Mouse (Mus musculus) midbrain, embryonic 10.5 days (tissue): ENCODE results near the gene Sec61g. TPM values are rescaled to one million over a fixed set of nuclear protein-coding genes. Genes with fewer than 3 reads are reported as not detected.
"Not testable (repeated sequence)": the region's sequence is repeated elsewhere in the genome, so short reads cannot be mapped to it uniquely, and the experiment has no call there.

Experiments used
- DNase-seq: peaks from one replicate; pipeline ENCODE4 v3.0.0-alpha.2; 2017; ENCODE audit warnings: low spot score
- H3K27ac ChIP-seq: fragments of 300-500 bp; sonication (generic); replicated peaks from 2 replicates; pipeline ENCODE4 v1.5.1; 2016; ENCODE audit warnings: mild to moderate bottlenecking
- H3K27me3 ChIP-seq: fragments of 300-500 bp; sonication (generic); 2 replicates; pipeline ENCODE4 v1.6.1; 2016; ENCODE audit warnings: low read depth, mild to moderate bottlenecking; ENCODE audit not compliant: poor library complexity, severe bottlenecking
- H3K36me3 ChIP-seq: fragments of 300-500 bp; sonication (generic); 2 replicates; pipeline ENCODE4 v1.6.1; 2016; ENCODE audit warnings: mild to moderate bottlenecking, moderate library complexity
- H3K4me1 ChIP-seq: fragments of 300-500 bp; sonication (generic); 2 replicates; pipeline ENCODE4 v1.6.1; 2016
- H3K4me3 ChIP-seq: fragments of 300-500 bp; sonication (generic); 2 replicates; pipeline ENCODE4 v1.5.1; 2016; ENCODE audit warnings: mild to moderate bottlenecking, moderate library complexity
- H3K9me3 ChIP-seq: fragments of 300-500 bp; sonication (generic); replicated peaks from 2 replicates; pipeline ENCODE4 v1.6.1; 2016; ENCODE audit warnings: mild to moderate bottlenecking
- WGBS: fragments of 180-500 bp; shearing (Covaris S2); methylation state at CpG from one replicate; pipeline ENCODE4 v1.1.7; 2016; 5-methylcytosine and 5-hydroxymethylcytosine counted together
- polyA plus RNA-seq: library from polyadenylated mRNA; unstranded; fragments of >200 nt; fragmentation: Nextera tagmentation; extraction: Ambion mirVana; gene quantifications from 2 replicates; pipeline ENCODE4 v1.2.1, GENCODE M21; 2016

The Sec61g gene
- polyA plus RNA-seq: 41.8 and 45.3 TPM in 2 replicates

DNA sequence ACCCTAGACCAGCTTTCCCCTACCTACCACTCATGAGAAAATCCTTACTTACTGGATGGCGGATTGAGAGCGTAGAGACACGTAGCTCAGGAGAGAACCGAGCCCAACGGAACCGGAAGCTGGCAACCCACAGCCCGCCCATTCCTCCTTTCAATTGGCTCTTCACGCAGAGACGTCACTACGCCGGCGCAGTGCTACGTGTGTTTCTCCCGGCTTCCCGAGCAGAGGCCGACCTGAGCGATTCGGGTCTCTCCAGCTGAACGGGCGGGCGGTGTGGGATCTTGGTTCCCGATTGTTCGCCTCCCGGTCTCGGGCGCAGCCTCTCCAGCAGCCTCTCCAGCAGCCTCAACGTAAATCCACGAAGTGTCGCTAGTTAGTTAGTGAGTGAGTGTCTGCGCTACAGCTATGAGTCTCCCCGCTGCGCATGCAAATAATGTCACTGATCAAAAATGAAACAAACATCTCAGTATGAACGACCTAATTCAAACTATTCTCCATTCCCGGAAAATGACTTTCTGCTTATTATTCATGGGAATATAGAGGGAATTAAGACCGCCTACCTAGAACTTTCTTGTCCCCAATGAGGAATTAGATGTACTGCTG, at the start of gene Sec61g:
TSS of gene Sec61g (minus strand) at position 433 of the 603 bp plus-strand sequence.
- Histone ChIP-seq H3K9me3 (no peaks in the 10 kb centered on the region), H3K27ac (peak within 1 kb of the TSS; percentile 95), H3K27me3 (no peaks in the 10 kb centered on the region), H3K4me1 (peaks cover 14% of the 10 kb centered on the region), H3K4me3 (peak within 1 kb of the TSS; percentile 94), H3K36me3 (peaks cover 33% of the 10 kb centered on the region)
- under 1% methylated on average over 35 of the region's 35 CpGs for WGBS
- DNase-seq: peak; percentile 93

- no peaks in the 10 kb centered on the region for H3K4me1 ChIP-seq
- no peaks in the 10 kb centered on the region for H3K9me3 ChIP-seq
- no peaks in the 10 kb centered on the region for H3K36me3 ChIP-seq
- no peak overlapping the region for H3K27ac ChIP-seq
- no peak overlapping the region for H3K4me3 ChIP-seq
- no peak for DNase-seq
- H3K27me3 ChIP-seq: no peaks in the 10 kb centered on the region
- WGBS: 85% methylated on average over 5 of the region's 5 CpGs
These were observed 38.3 kb upstream of the Sec61g start for GRCm38 (mm10) chr11:16546421-16547163.

DNA sequence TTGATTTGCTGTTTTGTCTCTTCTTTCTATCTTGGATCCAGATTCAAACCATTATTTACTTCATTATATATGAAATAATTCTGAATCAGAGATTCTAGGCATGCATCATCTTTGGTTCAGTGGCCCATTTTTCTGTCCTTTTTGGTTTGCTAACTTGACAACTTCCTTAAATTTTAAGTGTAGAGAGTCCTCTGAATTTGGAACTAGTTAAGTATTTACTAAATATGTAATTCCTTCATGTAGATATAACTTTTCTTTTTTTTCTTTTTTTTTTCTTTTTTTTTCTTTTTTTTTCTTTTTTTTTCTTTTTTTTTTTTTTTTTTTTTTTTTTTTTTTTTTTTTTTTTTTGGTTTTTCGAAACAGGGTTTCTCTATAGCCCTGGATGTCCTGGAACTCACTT, 29.1 kb upstream of the Sec61g start:
- no peaks in the 10 kb centered on the region for H3K4me1 ChIP-seq
- H3K9me3 ChIP-seq: no peaks in the 10 kb centered on the region
- 92% methylated on average over 1 of the region's 1 CpGs for WGBS
- no peaks in the 10 kb centered on the region for H3K27me3 ChIP-seq
- no peak overlapping the region for H3K4me3 ChIP-seq
- no peak overlapping the region for H3K27ac ChIP-seq
- no peak for DNase-seq
- no peaks in the 10 kb centered on the region for H3K36me3 ChIP-seq

DNA sequence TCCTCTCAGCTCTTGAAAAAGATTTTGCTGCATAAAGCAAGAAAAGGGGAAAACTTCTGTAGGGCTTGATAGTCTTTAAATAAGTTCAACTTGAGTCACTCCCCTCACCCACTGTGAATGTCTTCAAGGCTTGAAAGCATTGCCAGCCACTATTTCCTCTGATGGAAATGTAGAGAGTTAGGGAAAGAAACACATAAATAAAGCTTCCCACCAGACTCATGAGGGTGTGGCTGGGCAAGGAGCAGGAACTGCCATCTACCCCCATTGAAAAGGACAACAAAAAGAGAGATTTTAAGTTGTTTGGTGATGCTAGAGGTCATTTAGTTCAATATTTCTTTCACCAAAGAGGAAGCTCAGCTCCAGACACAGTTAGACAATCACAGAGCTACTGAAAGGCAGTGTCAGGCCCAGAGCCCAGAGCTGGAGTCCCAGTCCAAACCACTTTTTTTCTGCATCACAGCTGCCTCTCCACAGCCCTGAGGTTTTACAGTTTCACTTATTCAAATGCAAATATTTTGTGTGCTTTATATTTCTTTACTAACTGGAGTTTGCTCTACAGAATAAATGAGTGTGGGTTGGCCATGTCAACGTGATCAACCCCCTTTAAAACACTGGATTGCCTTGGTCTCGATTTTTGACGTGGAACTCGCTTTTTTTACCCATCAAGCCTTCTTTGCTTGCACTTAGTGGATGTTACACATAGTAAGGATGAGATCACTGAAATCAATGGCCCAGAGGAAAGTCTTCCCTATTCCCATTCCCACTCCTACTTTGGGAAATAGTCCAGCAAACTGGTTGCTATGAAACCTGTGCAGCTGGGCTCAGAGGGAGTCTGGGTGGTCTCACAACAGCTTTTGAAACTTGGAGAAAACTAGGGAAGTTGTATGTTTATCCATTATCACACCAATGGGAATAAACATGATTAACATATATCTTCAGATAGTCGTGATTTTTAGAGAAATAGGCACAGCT, 26.6 kb upstream of the Sec61g start:
- no peaks in the 10 kb centered on the region for H3K36me3 ChIP-seq
- H3K4me3 ChIP-seq: no peak overlapping the region
- H3K27ac ChIP-seq: no peak overlapping the region
- no peaks in the 10 kb centered on the region for H3K4me1 ChIP-seq
- H3K9me3 ChIP-seq: no peaks in the 10 kb centered on the region
- no peaks in the 10 kb centered on the region for H3K27me3 ChIP-seq
- 83% methylated on average over 5 of the region's 5 CpGs for WGBS
- DNase-seq: no peak

- no peak for DNase-seq
- no peaks in the 10 kb centered on the region for H3K4me1 ChIP-seq
- WGBS: 27% methylated on average over 5 of the region's 5 CpGs
- no peak overlapping the region for H3K4me3 ChIP-seq
- no peaks in the 10 kb centered on the region for H3K27me3 ChIP-seq
- no peaks in the 10 kb centered on the region for H3K36me3 ChIP-seq
- no peaks in the 10 kb centered on the region for H3K9me3 ChIP-seq
- no peak overlapping the region for H3K27ac ChIP-seq
These were observed 24.6 kb upstream of the Sec61g start for GRCm38 (mm10) chr11:16532877-16533276.

GRCm38 (mm10) chr11:16528909-16529308, 20.6 kb upstream of the Sec61g start:
- no peak for DNase-seq

DNA sequence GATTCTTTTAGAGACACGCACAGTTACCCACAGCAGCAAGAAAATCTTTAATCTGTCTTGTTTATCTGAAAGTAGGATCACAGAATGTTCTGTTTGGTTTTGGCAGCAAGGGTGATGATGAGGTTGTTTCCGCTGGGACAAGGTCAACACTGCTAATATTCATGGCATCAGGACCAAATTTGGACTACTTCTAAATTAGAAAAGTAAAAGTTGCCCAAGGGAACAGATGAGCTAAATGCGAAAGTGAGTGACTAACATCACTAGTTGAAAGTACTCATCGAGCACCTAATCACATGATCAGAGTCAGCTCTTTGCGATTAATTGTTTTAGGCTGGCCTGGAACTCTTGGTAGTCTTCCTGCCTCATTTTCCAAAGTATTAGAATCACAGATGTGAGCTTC, 20.1 kb upstream of the Sec61g start:
- Histone ChIP-seq H3K4me3 (no peak overlapping the region), H3K36me3 (no peaks in the 10 kb centered on the region), H3K27me3 (no peaks in the 10 kb centered on the region), H3K4me1 (no peaks in the 10 kb centered on the region), H3K27ac (no peak overlapping the region), H3K9me3 (no peaks in the 10 kb centered on the region)
- WGBS: 92% methylated on average over 5 of the region's 5 CpGs
- DNase-seq: no peak

More at GRCm38 (mm10) chr11:16528909-16529308, 20.6 kb upstream of the Sec61g start:
- no peak overlapping the region for H3K27ac ChIP-seq
- no peaks in the 10 kb centered on the region for H3K4me1 ChIP-seq
- no peaks in the 10 kb centered on the region for H3K9me3 ChIP-seq
- no peaks in the 10 kb centered on the region for H3K27me3 ChIP-seq
- no peak overlapping the region for H3K4me3 ChIP-seq
- no peaks in the 10 kb centered on the region for H3K36me3 ChIP-seq

- no peak for DNase-seq
- WGBS: 84% methylated on average over 5 of the region's 5 CpGs
- H3K27me3 ChIP-seq: no peaks in the 10 kb centered on the region
These were observed 19.5 kb upstream of the Sec61g start for GRCm38 (mm10) chr11:16527743-16528142.

DNA sequence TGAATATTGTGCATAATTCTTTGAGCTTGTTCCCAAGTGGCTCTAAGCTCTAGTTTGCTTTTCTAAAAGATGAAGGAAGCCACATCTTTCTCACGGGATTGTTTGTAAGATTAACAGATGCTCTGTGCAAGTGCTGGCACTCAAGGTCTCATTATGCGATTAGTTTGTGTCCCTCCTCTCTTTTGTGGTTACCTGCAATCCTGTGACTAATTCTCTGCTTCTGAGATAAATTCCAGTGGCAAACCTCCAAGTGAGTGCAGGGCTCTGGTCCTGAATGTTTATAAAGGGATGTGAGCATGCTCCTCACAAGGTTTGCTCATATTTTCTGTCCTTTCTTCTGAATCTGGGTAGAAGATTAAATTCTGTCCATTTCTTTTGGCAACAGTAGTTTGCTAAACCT, 18.2 kb upstream of the Sec61g start:
- DNase-seq: no peak
- WGBS: 60% methylated on average over 2 of the region's 2 CpGs
- H3K27me3 ChIP-seq: no peaks in the 10 kb centered on the region

More at GRCm38 (mm10) chr11:16527743-16528142, 19.5 kb upstream of the Sec61g start:
- Histone ChIP-seq H3K4me3 (no peak overlapping the region), H3K27ac (no peak overlapping the region), H3K4me1 (no peaks in the 10 kb centered on the region), H3K9me3 (no peaks in the 10 kb centered on the region), H3K36me3 (no peaks in the 10 kb centered on the region)

DNA sequence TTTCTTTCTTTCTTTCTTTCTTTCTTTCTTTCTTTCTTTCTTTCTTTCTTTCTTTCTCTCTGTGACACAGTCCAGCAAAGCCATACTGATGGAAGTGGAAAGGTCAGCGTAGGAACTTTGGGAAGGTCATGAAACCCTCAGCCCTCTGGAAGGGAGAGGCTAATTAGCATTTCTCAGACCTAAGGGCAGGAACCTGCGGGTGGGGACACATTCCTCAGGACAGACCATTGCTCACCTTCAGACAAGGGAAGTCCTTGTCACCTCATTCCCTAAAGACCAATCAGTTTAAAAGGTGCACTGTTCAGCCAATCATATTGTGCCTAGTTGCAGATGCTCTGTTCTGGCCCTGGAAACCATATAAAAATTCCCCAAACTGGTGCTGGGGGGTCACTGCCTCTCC, 17.4 kb upstream of the Sec61g start:
- Histone ChIP-seq H3K27me3 (no peaks in the 10 kb centered on the region), H3K4me1 (no peaks in the 10 kb centered on the region), H3K9me3 (no peaks in the 10 kb centered on the region), H3K4me3 (no peak overlapping the region), H3K27ac (no peak overlapping the region; the same call in 1 of the 2 replicates), H3K36me3 (no peaks in the 10 kb centered on the region)
- 59% methylated on average over 2 of the region's 2 CpGs for WGBS
- DNase-seq: no peak

More for the DNA sequence above, 18.2 kb upstream of the Sec61g start:
- no peaks in the 10 kb centered on the region for H3K4me1 ChIP-seq
- no peak overlapping the region for H3K4me3 ChIP-seq
- no peaks in the 10 kb centered on the region for H3K9me3 ChIP-seq
- H3K27ac ChIP-seq: no peak overlapping the region
- H3K36me3 ChIP-seq: no peaks in the 10 kb centered on the region

GRCm38 (mm10) chr11:16524917-16525640, 16.8 kb upstream of the Sec61g start:
- Histone ChIP-seq H3K27me3 (no peaks in the 10 kb centered on the region), H3K27ac (no peak overlapping the region), H3K9me3 (no peaks in the 10 kb centered on the region), H3K36me3 (no peaks in the 10 kb centered on the region), H3K4me3 (no peak overlapping the region), H3K4me1 (no peaks in the 10 kb centered on the region)
- 46% methylated on average over 3 of the region's 3 CpGs for WGBS
- DNase-seq: no peak

DNA sequence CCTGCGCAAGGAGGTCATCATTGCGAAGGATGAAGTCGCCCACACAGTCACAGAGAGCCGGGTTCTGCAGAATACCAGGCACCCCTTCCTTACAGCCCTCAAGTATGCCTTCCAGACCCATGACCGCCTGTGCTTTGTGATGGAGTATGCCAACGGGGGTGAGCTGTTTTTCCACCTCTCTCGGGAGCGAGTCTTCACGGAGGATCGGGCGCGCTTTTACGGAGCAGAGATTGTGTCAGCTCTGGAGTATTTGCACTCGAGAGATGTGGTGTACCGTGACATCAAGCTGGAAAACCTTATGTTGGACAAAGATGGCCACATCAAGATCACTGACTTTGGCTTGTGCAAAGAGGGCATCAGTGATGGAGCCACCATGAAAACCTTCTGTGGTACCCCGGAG, 6.8 kb upstream of the Sec61g start:
- not testable (repeated sequence) for H3K27ac ChIP-seq, H3K9me3 ChIP-seq, H3K36me3 ChIP-seq, DNase-seq, H3K4me1 ChIP-seq, H3K27me3 ChIP-seq, H3K4me3 ChIP-seq
- 96% methylated on average over 16 of the region's 16 CpGs for WGBS
